Mouse (Mus musculus): ENCODE measurements around the gene Slc25a41.

Gene Slc25a41

DNA sequence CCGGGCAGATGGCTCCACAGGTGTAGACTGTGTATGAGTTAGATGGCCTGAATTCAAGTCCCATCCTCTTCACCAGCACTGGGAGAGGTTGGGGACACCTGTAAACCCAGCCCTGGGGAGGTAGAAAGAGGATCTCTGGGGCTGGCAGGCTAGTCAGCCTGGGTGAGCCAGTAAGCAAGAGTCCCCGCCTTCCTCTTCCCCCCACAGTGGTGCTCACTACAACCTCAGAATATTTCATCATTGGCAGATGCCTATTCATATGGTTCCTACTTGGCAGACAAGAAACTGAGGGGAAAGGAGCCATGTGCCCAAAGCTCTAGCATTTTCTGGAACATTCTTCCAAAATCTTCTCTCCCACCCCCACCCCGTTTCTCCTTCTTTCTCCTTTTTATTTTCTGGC, 7.4 kb upstream of the Slc25a41 start:
- DNase-seq (ENCODE audit: low read depth in 2 of 2, low spot score in 2 of 2): no peak

DNA sequence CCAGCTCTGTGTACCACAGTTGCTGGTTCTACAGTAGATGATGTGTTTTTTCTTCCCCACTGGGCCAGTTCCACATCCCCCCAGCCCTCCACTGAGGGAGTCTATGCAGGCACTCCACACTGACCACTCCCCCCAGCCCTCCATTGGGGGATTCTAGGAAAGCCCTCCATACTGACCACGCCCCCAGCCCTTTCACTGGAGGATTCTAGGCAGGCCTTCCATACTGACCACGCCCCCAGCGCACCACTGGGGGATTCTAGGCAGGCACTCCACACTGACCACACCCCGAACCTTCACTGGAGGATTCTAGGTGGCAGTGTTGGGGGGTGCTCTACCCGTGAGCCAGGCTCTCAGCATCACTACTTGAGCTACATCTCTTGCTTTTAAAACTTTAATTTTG, 6.0 kb upstream of the Slc25a41 start:
- DNase-seq (ENCODE audit: low read depth in 2 of 2, low spot score in 2 of 2): no peak

DNA sequence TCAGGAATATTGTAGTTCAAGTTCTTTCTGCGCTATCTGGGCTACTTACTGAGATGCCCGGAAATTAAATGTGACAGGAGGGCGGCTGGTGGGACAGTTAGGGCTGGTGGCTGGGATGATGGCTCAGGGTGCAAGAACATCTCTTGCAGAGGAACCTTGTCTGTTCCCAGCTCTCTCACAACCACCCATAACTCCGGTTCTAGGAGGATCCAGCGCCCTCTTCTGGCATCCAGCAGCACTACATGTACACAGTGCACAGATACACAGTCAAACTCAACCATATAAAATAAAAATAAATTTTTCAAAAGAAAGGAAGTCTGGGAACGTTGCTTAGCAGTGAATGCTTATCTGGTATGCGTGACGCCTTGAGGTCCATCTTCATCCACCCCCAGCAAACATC, 2.5 kb downstream of the Slc25a41 start:
- no peak for DNase-seq (ENCODE audit: low read depth in 2 of 2, low spot score in 2 of 2)

DNA sequence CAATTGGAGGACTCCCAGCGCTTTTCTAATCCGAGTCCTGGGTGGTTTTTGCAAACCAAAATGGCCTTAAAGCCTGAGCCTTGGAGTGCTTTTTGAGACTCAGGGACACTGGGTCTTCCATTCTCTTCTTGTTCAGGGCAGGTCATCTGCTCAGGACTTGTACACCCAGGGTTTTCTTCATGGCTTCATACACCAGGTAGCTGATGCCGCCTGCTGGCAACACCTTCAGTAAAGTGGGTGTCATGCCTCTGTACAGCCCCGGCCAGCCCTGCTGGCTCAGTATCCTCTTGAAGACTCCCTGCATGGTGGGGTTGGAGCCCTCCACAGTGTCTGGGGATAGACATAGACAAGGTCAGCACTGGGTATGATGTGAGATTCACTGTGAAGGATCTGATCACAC, 8.6 kb downstream of the Slc25a41 start:
- DNase-seq (ENCODE audit: low read depth in 2 of 2, low spot score in 2 of 2): no peak

DNA sequence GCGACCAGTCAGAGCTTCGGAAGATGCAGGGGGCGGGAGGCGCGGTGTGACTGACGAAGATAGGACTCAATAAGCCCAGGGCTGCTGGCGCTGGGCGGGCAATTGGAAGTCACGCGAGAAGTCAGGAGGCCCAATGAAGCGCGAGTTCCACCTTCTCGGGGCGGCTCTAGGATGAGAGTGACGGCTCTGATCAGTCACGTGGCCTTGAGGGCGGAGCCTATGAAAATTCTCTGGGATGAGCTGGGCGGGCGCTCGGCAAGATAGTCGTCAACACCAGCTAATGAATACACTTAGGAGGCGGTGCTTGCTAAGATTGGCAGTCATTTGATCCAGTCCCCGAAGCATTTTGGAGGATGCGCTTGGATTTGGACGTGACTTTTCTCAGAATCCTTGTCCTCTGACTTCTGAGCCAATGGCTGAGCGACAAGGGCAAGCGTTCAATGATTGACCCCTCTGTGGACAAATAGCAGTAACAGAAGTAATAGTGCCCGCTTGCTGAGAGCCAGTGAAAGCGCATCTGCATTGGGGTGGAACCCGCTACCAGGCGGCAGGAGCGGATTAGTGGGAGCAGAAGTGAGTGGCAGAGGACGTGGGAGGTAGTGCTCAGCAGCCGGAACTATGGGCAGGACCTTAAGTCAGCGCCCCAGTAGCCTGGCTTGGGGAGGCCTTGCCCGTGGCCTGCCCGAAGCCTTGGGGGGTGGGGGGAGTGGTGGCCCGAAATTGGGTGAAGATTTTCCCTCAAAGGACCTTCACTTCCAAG, 9.6 kb downstream of the Slc25a41 start:
- peak; percentile 98 to 99 for DNase-seq (ENCODE audit: low read depth in 2 of 2, low spot score in 2 of 2)

DNA sequence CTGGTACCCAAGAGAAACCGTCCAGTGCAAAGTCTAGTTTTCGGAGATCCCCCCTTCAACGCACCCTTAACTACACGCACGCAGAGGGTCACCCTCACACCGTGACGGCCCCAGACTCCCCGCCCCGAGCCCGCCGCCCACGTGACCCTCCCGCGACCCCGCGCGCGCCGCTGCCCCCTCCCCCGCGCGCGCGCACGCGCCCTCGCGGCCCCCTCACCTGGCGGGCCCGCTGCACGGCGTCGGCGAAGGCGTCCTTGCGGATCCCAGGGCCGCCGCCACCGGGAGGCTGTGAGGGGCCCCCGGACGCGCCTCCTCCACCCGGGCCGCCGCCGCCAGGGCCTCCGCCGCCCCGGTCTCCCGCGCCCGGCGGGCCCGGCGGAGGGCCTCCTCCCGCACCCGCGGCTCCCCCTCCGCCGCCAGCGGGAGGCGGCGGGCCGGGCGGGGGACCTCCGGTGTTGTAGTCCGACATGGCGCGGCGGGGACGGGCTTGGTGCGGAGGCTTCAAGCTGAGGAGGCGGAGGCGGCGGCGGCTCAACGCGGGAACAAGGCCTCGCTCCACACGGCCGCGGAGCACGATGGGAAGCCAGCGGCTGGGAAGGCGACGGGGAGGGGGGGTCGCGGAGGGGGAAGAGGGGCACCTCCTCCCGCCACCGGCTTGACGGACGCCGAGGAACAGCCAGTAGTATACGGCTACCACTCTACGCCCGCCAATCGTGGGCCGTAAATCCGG, 10.4 kb downstream of the Slc25a41 start, which contains the start of gene Khsrp:
TSS of gene Khsrp (minus strand) at position 592 of the 730 bp plus-strand sequence.
- DNase-seq (ENCODE audit: low read depth in 2 of 2, low spot score in 2 of 2): no peak

DNA sequence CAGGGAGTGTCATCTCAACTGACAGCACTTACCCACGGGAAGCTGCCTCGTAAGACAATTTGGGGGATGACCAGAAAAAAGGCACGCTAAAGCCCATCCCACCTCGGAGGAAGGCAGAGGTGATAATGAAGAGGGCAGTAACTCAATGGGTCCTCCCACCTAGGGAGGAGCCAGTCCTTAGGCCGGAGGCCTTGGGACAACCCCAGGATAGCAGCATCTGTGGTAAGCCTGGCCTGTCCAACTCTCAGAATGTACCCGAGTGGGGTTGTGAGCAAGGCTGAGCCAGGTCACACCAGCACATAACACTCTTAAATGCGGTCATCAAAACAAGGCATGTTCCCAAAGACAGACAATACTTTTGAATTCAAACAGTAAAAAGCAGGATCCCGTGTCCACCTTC, 11.8 kb downstream of the Slc25a41 start:
- DNase-seq (ENCODE audit: low read depth in 2 of 2, low spot score in 2 of 2): no peak

DNA sequence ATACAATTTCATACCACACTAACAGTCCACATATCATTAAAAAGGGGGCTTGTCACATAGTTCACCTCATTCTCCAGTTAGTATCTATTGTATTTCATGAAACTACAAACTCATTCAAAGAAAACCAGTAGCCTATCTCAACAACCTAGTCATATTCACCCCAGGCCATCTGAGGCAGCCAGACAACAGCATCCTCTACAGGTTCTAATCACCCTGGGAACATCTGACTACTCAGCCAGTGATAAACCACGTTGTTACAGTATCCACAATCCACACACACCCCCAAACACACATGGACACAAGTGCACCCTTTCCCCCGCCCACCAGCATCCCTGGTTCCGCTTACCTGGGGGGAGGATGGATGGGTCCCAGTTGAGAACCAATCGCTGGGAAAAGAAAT, 14.0 kb downstream of the Slc25a41 start:
- no peak for DNase-seq (ENCODE audit: low read depth in 2 of 2, low spot score in 2 of 2)

DNA sequence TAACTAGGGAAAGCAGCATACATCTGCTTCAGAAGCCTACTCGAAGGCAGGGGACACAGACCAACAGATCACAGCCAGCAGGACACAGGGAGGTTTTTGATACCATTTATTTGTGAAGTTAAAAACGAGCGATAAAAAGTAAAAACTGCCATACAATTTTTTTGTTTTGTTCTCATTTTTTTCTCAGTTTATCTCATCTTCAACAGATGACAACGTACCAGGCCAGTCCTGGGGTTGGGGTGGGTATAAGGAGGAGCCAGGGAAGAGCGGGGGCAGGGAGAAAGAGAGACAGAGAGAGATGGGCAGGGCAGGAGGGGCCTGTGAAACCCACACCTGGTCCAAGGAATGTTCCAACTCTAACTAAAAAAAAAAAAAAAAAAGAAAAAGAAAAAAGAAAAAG, 20.5 kb downstream of the Slc25a41 start:
- DNase-seq (ENCODE audit: low read depth in 2 of 2, low spot score in 2 of 2): no peak

DNA sequence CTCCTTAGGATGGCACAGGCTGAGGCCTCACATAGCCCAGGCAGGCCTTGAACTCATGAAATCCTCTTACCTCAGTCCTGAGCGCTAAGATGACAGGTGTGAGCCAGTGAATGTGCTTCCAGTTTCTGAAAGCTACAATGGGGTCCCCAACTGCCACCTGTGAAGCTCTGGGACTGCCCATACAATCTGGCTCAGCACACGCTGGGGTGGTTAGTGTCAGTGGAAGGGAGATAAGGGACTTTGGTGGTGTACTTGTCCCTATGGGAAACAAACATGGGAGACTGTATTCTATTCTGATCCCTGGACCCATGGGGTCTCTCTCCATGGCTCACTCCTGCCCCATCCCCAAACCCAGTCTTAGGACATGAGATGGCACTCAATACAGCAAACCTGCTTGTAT, 21.8 kb downstream of the Slc25a41 start:
- DNase-seq (ENCODE audit: low read depth in 2 of 2, low spot score in 2 of 2): no peak

DNA sequence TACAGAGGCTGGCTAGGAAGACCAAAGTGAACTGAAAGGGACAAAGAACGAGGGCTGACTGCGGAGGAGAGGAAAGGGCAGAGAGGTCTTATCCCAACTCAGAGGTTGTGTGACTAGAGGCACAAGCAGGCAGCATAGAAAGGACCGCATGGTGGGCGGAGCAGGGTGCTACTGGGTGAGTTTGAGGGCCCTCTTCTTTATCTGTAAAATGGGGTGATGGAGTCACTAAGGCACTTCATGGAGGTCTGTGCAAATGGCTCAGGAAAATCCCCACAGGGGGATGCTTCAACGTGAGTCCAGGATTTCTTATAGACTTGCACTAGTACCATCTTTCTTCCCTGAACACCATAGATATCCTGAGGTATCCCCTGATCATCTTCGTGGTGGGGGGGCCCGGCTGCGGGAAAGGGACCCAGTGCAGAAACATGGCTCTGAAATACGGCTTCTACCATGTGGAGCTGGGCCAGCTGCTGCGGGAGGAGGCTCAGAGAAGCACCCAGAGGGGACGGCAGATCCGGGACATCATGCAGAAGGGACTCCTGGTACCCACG, 29.1 kb downstream of the Slc25a41 start:
- DNase-seq (ENCODE audit: low read depth in 2 of 2, low spot score in 2 of 2): no peak

DNA sequence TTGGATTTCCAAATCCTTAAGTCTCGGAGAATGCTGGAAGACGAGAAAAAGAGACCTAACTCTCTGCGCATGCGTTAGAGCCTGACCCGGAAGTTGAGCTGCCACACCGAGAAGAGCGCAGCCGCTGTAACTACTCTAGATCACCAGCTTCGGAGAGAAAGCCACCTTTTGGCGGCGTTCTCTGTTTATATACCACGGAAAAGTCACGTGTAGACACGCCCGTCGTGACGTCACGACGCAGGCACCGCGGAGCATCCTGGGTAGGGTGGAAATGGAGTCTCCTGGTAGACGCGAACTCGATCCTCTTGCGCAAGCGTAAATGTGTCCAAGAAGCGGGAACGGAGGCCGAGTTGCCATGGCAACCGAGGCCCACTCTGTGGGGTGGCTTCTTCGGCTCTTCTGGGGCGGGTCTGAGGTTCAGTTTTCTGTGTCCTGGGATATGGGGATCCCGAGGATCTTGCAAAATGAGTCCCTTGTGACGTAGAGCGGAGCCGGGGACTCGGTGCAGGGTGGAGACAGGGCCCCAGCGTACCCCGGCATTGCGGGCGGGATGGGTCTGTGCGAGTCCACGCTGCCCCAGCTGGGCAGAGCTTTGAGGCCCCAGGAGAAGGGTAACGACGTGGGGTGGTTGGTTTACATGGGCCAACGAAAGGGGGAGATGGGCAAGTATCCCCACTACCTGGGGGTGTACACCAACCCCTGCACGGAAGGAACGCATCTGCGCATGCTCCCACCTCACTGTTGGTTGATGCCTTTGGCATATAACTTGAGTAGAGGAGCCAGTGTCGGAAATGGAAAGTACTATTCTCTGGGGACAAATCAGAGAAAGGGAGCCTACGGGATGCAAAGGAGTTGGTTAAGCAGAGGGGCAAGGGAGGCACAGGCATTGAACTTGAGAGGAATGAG, 30.0 kb downstream of the Slc25a41 start, which contains the start of the genes Gtf2f1 and Gm17949:
TSS of gene Gtf2f1 (minus strand) at position 53 of the 906 bp plus-strand sequence.
TSS of gene Gm17949 (plus strand) at position 234 of the 906 bp plus-strand sequence.
- peak; percentile 90 to 92 for DNase-seq (ENCODE audit: low read depth in 2 of 2, low spot score in 2 of 2)

DNA sequence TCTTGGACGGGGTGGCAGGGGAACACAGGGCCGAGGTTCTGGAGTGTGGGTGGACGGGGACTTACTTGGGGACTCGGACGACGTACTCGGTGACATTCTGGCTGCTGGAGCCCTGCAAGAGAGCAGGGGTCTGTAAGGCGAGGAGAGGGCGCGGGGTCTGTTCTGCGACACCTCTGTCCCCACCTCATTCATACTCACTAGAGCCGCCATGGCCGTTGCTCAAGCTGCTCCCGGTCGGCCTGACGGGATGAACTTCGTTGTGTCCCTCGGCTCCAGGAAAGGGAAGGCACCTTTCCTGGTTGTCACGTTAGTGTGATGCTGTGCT, 30.6 kb downstream of the Slc25a41 start:
- DNase-seq (ENCODE audit: low read depth in 2 of 2, low spot score in 2 of 2): no peak

DNA sequence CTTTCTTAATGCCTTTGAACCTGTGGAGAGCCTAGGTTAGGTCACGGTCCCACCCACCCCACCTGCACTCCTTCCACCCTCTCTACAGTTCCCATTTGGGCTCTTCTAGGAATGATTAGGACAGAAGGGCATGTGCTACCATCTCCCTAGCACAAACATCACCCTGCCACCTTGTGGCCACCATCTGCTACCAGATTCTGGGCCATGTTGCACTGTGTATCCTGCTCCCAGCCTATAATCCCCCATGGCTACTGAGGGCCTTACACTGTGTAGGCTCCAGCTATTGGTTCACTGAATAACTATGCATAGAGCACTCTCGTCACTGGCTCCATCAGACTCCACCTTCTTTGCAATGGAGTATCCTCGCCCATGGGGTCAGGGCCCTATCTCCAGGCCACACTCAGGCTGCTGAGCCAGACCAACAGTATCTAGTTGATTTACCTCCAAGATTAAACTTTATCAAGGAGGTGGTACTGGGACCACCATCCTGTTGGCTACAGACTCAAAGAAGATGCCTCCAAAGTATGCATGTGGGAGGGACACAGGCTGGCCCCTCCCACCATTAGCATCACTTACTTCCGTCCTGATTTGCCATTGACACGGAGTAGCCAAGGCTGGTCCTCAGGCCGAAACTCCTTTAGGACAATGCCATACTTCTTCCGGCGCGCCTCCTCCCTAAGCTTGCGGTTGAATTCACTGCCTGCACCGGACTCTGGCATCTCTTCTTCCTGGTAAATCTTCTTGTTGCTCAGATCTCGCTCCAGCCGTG, 34.1 kb downstream of the Slc25a41 start:
- DNase-seq (ENCODE audit: low read depth in 2 of 2, low spot score in 2 of 2): no peak

DNA sequence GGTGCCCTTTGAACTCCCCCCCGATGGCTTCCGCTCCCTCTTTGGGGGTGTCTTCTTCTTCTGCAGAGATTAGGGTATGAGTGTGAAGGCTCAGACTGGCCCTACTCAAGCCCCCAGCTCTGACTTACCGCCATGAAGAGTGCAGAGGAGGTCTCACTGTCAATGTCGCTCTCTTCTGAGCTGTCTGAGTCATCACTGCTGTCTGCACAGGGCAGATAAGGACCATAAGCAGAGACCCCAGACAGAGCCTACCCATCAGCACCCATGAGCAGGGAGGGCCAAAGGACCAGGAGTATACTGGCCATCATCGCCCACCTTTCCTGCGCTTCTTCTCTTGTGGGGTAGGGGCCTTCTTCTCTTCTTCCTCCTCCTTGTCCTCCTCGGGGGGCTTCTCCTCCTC, 37.5 kb downstream of the Slc25a41 start:
- no peak for DNase-seq (ENCODE audit: low read depth in 2 of 2, low spot score in 2 of 2)

DNA sequence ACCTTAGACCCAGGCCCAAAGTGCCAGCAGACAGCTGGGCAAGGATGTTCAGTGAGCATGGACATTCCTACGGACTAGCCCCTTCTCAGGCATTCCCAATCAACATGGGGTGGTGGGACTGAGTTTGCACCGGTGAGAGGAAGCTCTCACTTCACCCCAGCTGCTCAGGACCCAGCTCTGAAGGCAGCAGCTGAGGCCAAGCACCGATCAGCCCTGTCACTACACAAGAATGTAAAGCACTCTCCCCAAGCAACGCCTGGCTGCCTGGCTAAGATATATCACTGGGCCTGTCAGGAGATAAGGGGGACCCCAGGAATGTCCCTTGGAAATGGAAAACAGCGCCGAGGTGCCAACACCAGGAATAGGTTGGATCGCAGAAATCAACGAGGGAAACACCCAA, 40.2 kb downstream of the Slc25a41 start:
- DNase-seq (ENCODE audit: low read depth in 2 of 2, low spot score in 2 of 2): no peak

DNA sequence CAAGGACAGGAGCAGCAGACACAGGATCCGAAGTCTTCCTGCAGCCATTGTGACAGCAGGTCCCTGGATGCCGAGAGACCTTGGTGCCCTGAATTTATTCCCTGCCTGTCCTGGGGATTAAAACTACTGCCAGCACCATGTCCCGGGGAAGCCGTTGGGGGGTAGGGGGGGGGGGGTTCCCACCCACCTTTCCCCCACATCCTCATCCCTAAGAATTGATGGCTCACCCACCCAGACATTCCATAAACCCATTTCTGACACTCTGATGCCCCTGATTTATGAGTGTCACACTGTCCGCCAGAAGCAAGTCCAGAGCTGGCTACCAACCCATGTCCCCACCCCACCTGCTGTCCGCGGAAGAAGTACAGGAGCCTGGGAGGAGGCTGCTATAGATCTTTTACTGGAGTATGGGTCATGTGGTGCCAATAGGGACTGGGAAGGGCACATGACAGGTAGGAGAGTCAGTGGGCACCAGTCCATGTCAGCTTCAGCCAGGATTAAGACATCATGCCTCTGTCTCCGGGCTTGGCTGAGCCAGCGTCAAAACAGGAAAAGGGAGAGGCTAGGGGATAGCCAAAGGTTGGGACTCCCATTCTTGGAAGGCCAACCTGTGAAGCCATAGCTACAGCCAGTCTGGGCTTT, 41.4 kb downstream of the Slc25a41 start, which contains the start of gene Pspn:
TSS of gene Pspn (minus strand) at position 51 of the 642 bp plus-strand sequence.
- no peak for DNase-seq (ENCODE audit: low read depth in 2 of 2, low spot score in 2 of 2)

DNA sequence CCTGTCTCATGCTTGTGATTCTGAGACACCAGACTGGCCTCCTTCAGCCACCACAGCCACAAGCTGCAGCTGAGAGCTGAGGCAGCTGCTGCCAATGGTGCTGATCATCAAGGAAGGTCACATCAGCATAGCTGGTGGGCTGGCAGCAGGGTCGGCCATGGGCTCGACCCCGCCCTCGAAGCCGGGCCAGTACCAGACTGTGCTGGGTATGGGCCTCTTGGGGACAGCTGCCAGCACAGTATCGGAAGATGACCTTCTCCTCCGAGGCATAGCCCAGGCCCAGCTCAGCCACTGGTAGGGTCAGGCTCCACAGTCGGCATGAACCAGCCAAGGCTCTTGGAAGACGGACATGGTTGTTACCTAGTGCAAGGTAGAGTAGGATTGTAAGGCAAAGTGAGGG, 42.0 kb downstream of the Slc25a41 start:
- no peak for DNase-seq (ENCODE audit: low read depth in 2 of 2, low spot score in 2 of 2)

DNA sequence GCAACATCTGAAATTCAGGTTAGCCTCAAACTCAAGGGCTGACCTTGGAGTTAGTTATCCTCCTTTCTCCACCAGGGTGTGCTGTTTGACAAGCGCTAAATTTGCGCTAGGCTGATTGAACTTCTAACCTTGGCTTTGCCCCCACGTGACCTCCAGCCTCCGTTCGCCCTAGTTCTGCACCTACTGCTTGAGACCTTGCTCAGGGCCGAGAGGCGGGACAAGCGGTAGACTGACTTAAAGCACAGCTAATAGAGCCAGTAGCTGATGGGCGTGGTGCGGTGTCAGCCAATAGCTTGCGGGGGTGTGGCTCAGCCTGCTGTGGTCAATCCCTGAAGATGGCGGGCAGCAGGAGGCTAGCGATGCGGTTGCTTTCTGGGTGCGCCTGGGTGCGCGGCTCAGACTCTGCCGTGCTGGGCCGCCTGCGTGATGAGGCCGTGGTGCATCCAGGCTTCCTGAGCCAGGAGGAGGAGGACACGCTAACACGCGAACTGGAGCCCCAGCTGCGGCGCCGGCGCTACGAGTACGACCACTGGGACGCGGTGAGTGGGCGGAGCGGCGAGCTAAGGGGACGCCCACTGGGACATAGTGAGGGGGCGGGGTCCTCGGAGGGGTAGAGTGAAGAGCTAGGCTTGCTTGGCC, 44.3 kb downstream of the Slc25a41 start, which contains the start of gene Alkbh7:
TSS of gene Alkbh7 (plus strand) at position 311 of the 639 bp plus-strand sequence.
- peak; percentile 93 to 95 for DNase-seq (ENCODE audit: low read depth in 2 of 2, low spot score in 2 of 2)

Data from CD8-positive naive resting alpha-beta T cell, adult 2 months (primary cell).